ENCODE assay signal across 35 mouse cellular contexts in the genomic region with DNA sequence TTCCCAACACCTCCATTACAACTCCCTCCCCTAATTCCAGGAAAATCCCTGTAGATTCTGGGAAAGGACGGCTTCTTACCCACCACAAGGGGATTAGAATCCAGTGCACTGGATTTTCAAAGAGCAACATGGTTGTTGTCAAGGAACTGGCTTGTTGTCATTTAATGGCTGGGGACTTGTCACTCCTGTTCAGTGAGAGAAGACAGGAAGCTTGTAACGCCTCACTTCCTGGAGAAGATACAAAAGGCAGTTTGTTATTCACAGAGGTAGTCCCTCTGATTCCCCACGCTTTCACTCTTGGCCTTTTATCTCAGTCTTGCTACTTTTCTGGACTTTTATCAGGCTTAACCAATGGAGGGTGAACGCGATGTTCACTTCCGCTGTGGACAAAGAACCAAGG. TPM values are rescaled to one million over a fixed set of nuclear protein-coding genes. Genes with fewer than 3 reads are reported as not detected.
DNase-seq lines count a peak whose midpoint lies in the region; ATAC-seq and TF ChIP-seq lines count a peak whose summit lies in the region.
"Had no signal": no experiment of that assay in that cellular context is flagged by ENCODE, and none has a peak within 500 bp of the region (broad histone marks: within the 10 kb centered on the region; RNA-seq: fewer than 3 reads in every experiment).

No protein-coding gene starts in this region.

- no peak overlapping the region for H3K4me3 ChIP-seq in ES-Bruce4 (ENCODE audit: low read depth, low read length)
- H3K4me3 ChIP-seq in hindbrain, embryonic 12.5 days: no peak overlapping the region
- no peak overlapping the region for H3K4me3 ChIP-seq in intestine, embryonic 16.5 days (ENCODE audit: low read length)
- H3K4me3 ChIP-seq: embryonic facial prominence, embryonic 13.5 days; forebrain, embryonic 10.5 days; forebrain, embryonic 15.5 days; heart, adult 2 months; heart, embryonic 12.5 days; hindbrain, embryonic 15.5 days had no signal

- H3K9ac ChIP-seq in ES-Bruce4 (ENCODE audit: low read depth, poor library complexity, severe bottlenecking): no peak overlapping the region
- no peak overlapping the region for H3K9ac ChIP-seq in hindbrain, embryonic 12.5 days
- no peak overlapping the region for H3K9ac ChIP-seq in intestine, embryonic 16.5 days (ENCODE audit: low read depth, low read length)
- H3K9ac ChIP-seq: embryonic facial prominence, embryonic 13.5 days; forebrain, embryonic 15.5 days; heart, embryonic 12.5 days; hindbrain, embryonic 15.5 days; liver, embryonic 14.5 days had no signal

- no peaks in the 10 kb centered on the region for H3K4me1 ChIP-seq in ES-Bruce4 (ENCODE audit: control insufficient read depth, insufficient read depth, low read length)
- no peaks in the 10 kb centered on the region for H3K4me1 ChIP-seq in hindbrain, embryonic 12.5 days
- H3K4me1 ChIP-seq in intestine, embryonic 16.5 days (ENCODE audit: control insufficient read depth, insufficient read depth, low read length): no peaks in the 10 kb centered on the region
- H3K4me1 ChIP-seq: embryonic facial prominence, embryonic 13.5 days; forebrain, embryonic 10.5 days; forebrain, embryonic 15.5 days; heart, embryonic 12.5 days; hindbrain, embryonic 15.5 days had no signal

- H3K9me3 ChIP-seq in ES-Bruce4 (replicated peaks; ENCODE audit: control insufficient read depth, insufficient read depth, low read length, poor library complexity, severe bottlenecking): no peaks in the 10 kb centered on the region
- H3K9me3 ChIP-seq in hindbrain, embryonic 12.5 days (replicated peaks): no peaks in the 10 kb centered on the region
- no peaks in the 10 kb centered on the region for H3K9me3 ChIP-seq in intestine, embryonic 16.5 days (ENCODE audit: control insufficient read depth, low read length)
- H3K9me3 ChIP-seq: embryonic facial prominence, embryonic 13.5 days; forebrain, embryonic 10.5 days; forebrain, embryonic 15.5 days; heart, embryonic 12.5 days; hindbrain, embryonic 15.5 days had no signal

- H3K27me3 ChIP-seq in ES-Bruce4 (ENCODE audit: control insufficient read depth, insufficient read depth, low read length, poor library complexity, severe bottlenecking): no peaks in the 10 kb centered on the region
- H3K27me3 ChIP-seq in hindbrain, embryonic 12.5 days: peaks cover 15% of the 10 kb centered on the region
- H3K27me3 ChIP-seq in intestine, embryonic 16.5 days (replicated peaks; ENCODE audit: control insufficient read depth, insufficient read depth, low read length): 0 out of 2 replicates have a peak, but pooled peaks cover 3% of the 10 kb centered on the region
- H3K27me3 ChIP-seq: forebrain, embryonic 15.5 days had no signal

- peak; percentile 29 for DNase-seq in thymus, postnatal 0 days (ENCODE audit: low spot score)
- no peak for DNase-seq in thymus, postnatal 25 days
- peak; percentile 43 for DNase-seq in ZHBTc4 (ENCODE audit: low read depth, low spot score)
- DNase-seq in embryo, embryonic 10.5 days (ENCODE audit: low spot score): no peak
- DNase-seq: adrenal gland, postnatal 10 days; cerebellum, adult 11 months; cerebellum, adult 9-10 months; cerebellum, postnatal 36 days; embryo, embryonic 11 days; gastrocnemius, postnatal 36 days; heart, adult 2 months; heart, postnatal 4 days; kidney, postnatal 14 days; layer of hippocampus, adult 9-11 months; liver; lung, adult 2 months; lung, postnatal 10 days; midbrain, embryonic 14.5 days; right cerebral cortex, adult 18-20 months; right cerebral cortex, postnatal 4 days had no signal

- no peak for TF ChIP-seq EP300 in ES-Bruce4 (IDR thresholded peaks at IDR 0.05; ENCODE audit: insufficient read depth, low read depth, low read length)

- H3K36me3 ChIP-seq in ES-Bruce4 (ENCODE audit: control insufficient read depth, insufficient read depth, low read length, poor library complexity, severe bottlenecking): no peaks in the 10 kb centered on the region
- no peaks in the 10 kb centered on the region for H3K36me3 ChIP-seq in hindbrain, embryonic 12.5 days
- no peaks in the 10 kb centered on the region for H3K36me3 ChIP-seq in intestine, embryonic 16.5 days (ENCODE audit: control insufficient read depth, insufficient read depth, low read length)
- H3K36me3 ChIP-seq: embryonic facial prominence, embryonic 13.5 days; forebrain, embryonic 10.5 days; forebrain, embryonic 15.5 days; heart, embryonic 12.5 days; hindbrain, embryonic 15.5 days had no signal

- TF ChIP-seq POLR2A in ES-Bruce4 (IDR thresholded peaks at IDR 0.05; ENCODE audit: insufficient read depth, low read length): no peak

- 56% methylated on average over 6 of the region's 6 CpGs for WGBS in hindbrain, embryonic 12.5 days
- 63% methylated on average over 6 of the region's 6 CpGs for WGBS in intestine, embryonic 16.5 days

- H3K4me2 ChIP-seq in hindbrain, embryonic 12.5 days (replicated peaks): no peak overlapping the region
- no peak overlapping the region for H3K4me2 ChIP-seq in intestine, embryonic 16.5 days (ENCODE audit: low read depth, low read length)
- H3K4me2 ChIP-seq: embryonic facial prominence, embryonic 13.5 days; forebrain, embryonic 15.5 days; heart, embryonic 12.5 days; hindbrain, embryonic 15.5 days had no signal

- TF ChIP-seq CTCF in ES-Bruce4 (IDR thresholded peaks at IDR 0.05; ENCODE audit: low read depth, low read length): no peak

- peak overlapping the region; percentile 36; the same call in 1 of the 2 replicates for H3K27ac ChIP-seq in ES-Bruce4 (ENCODE audit: insufficient read depth, low read length)
- H3K27ac ChIP-seq in hindbrain, embryonic 12.5 days: no peak overlapping the region
- H3K27ac ChIP-seq in intestine, embryonic 16.5 days (ENCODE audit: low read length): no peak overlapping the region
- H3K27ac ChIP-seq: embryonic facial prominence, embryonic 13.5 days; forebrain, embryonic 10.5 days; forebrain, embryonic 15.5 days; heart, adult 2 months; hindbrain, embryonic 15.5 days; liver, embryonic 14.5 days; macrophage; stomach, postnatal 0 days had no signal

- ATAC-seq in hindbrain, embryonic 12.5 days (ENCODE audit: low FRiP score): no peak
- ATAC-seq in intestine, embryonic 16.5 days: no peak
- ATAC-seq: forebrain, embryonic 15.5 days; intestine, postnatal 0 days had no signal

RNA-seq across cellular contexts. Expression of gene Nyx, which starts 34.5 kb away (rescaled TPM):
- 0.05 and 0.10 TPM in 2 replicates for polyA plus RNA-seq in thymus, postnatal 0 days (2015; fragmentation: Nextera tagmentation; extraction: Ambion mirVana)
- polyA plus RNA-seq in ES-Bruce4 (2011; ENCODE audit: insufficient read depth, insufficient read length, low read depth, missing spikeins): not detected in 2 replicates
- 0.07 and 0.13 TPM in 2 replicates for polyA plus RNA-seq in hindbrain, embryonic 12.5 days (2016; fragmentation: Nextera tagmentation; extraction: Ambion mirVana)
- 0.04 and 0.05 TPM in 2 replicates for polyA plus RNA-seq in intestine, embryonic 16.5 days (2015; fragmentation: Nextera tagmentation; extraction: Ambion mirVana)
- polyA plus RNA-seq: kidney, embryonic 14.5 days; limb, embryonic 11.5 days; macrophage; neural tube, embryonic 11.5 days had no signal

Comparison
In these comparisons a context has a peak if more than half of its experiments do, and no peak if none do; other contexts are left out.
1. DNase-seq: peak in thymus, postnatal 0 days (single experiment) and ZHBTc4 (single experiment); none in thymus, postnatal 25 days (single experiment) and embryo, embryonic 10.5 days (single experiment).